Mouse (Mus musculus): Measurements from ENCODE around the gene Gm10188. TPM values are rescaled to one million over a fixed set of nuclear protein-coding genes. Genes with fewer than 3 reads are reported as not detected.

The Gm10188 gene
- not detected for polyA plus RNA-seq (2015; fragmentation: Illumina TruSeq; extraction: RNeasy Lipid Tissue Mini Kit (QIAGEN cat#74804); ENCODE audit: low read depth, low replicate concordance)

GRCm38 (mm10) chr1:132229667-132230066 is at the start of gene Gm10188:
Gene Gm10188, minus strand, starts transcription at chr1:132229767.

GRCm38 (mm10) chr1:132191093-132191785 is 38.3 kb downstream of the Gm10188 start, which contains the start of the genes Lemd1 and AC124108.1:
Gene Lemd1, plus strand, starts transcription at chr1:132191431.
Gene AC124108.1, plus strand, starts transcription at chr1:132191457.

Other genes with a start within 250 kb of the Gm10188 start
- gene Elk4, start 222.2 kb downstream of the Gm10188 start, polyA plus RNA-seq (2015; fragmentation: Illumina TruSeq; extraction: RNeasy Lipid Tissue Mini Kit (QIAGEN cat#74804); ENCODE audit: low read depth, low replicate concordance): 12.0 TPM
- gene Mfsd4a, start 161.7 kb downstream of the Gm10188 start, polyA plus RNA-seq (2015; fragmentation: Illumina TruSeq; extraction: RNeasy Lipid Tissue Mini Kit (QIAGEN cat#74804); ENCODE audit: low read depth, low replicate concordance): 40.7 TPM
- gene Cdk18, start 90.1 kb downstream of the Gm10188 start, polyA plus RNA-seq (2015; fragmentation: Illumina TruSeq; extraction: RNeasy Lipid Tissue Mini Kit (QIAGEN cat#74804); ENCODE audit: low read depth, low replicate concordance): 32.0 TPM
- 5.3 TPM for gene Lemd1, start 38.3 kb downstream of the Gm10188 start, polyA plus RNA-seq (2015; fragmentation: Illumina TruSeq; extraction: RNeasy Lipid Tissue Mini Kit (QIAGEN cat#74804); ENCODE audit: low read depth, low replicate concordance)
- gene AC124108.1, start 38.3 kb downstream of the Gm10188 start, polyA plus RNA-seq (2015; fragmentation: Illumina TruSeq; extraction: RNeasy Lipid Tissue Mini Kit (QIAGEN cat#74804); ENCODE audit: low read depth, low replicate concordance): 2.6 TPM
- 11.4 TPM for gene Klhdc8a, start 68.9 kb upstream of the Gm10188 start, polyA plus RNA-seq (2015; fragmentation: Illumina TruSeq; extraction: RNeasy Lipid Tissue Mini Kit (QIAGEN cat#74804); ENCODE audit: low read depth, low replicate concordance)
- gene Nuak2, start 86.4 kb upstream of the Gm10188 start, polyA plus RNA-seq (2015; fragmentation: Illumina TruSeq; extraction: RNeasy Lipid Tissue Mini Kit (QIAGEN cat#74804); ENCODE audit: low read depth, low replicate concordance): 0.86 TPM
- 115 TPM for gene Tmcc2, start 161.5 kb upstream of the Gm10188 start, polyA plus RNA-seq (2015; fragmentation: Illumina TruSeq; extraction: RNeasy Lipid Tissue Mini Kit (QIAGEN cat#74804); ENCODE audit: low read depth, low replicate concordance)
- gene Dstyk, start 187.8 kb upstream of the Gm10188 start, polyA plus RNA-seq (2015; fragmentation: Illumina TruSeq; extraction: RNeasy Lipid Tissue Mini Kit (QIAGEN cat#74804); ENCODE audit: low read depth, low replicate concordance): 25.7 TPM
- 47.3 TPM for gene Rbbp5, start 247.6 kb upstream of the Gm10188 start, polyA plus RNA-seq (2015; fragmentation: Illumina TruSeq; extraction: RNeasy Lipid Tissue Mini Kit (QIAGEN cat#74804); ENCODE audit: low read depth, low replicate concordance)